Mouse (Mus musculus): Measurements from ENCODE around the gene Asap2. TPM values are rescaled to one million over a fixed set of nuclear protein-coding genes. Genes with fewer than 3 reads are reported as not detected.

Gene Asap2
- polyA plus RNA-seq, 1 experiment: 0.77 TPM

DNA sequence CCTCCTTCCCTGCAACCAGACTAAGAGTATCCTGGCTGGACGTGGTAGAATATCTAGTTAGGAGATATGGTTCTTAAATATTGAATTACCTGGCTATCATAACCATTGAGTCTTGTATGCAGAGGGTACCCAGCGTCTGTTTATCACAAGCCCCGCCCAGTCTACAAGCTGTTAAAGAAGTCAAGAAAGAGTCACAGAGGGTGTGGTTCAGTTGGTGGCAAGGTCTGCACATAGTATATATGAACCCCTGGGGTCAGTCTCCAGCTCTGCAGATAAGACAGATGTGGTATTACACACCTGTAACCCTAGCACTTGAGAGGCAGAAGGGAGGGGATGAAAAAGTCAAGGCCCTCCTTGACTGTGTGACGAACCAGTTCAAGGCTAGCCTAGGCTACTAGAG is 215.5 kb downstream of the Asap2 start:
- no peak for TF ChIP-seq POLR2A (IDR thresholded peaks at IDR 0.05; ENCODE audit: control insufficient read depth, low read depth, low read length)
- no peak for TF ChIP-seq CTCF (IDR thresholded peaks at IDR 0.05; ENCODE audit: control insufficient read depth, insufficient read depth, insufficient replicate concordance, low read depth, low read length)
- Histone ChIP-seq H3K4me3 (ENCODE audit: control insufficient read depth, low read depth, low read length) (no peak overlapping the region), H3K27ac (ENCODE audit: control insufficient read depth, insufficient read depth, low read depth, low read length) (no peak overlapping the region), H3K36me3 (ENCODE audit: control insufficient read depth, insufficient read depth, low read length) (no peaks in the 10 kb centered on the region), H3K4me1 (ENCODE audit: control insufficient read depth, insufficient read depth, low read length) (no peaks in the 10 kb centered on the region), H3K27me3 (ENCODE audit: control insufficient read depth, insufficient read depth, low read length) (no peaks in the 10 kb centered on the region)

- Histone ChIP-seq H3K27me3 (ENCODE audit: control insufficient read depth, insufficient read depth, low read length) (no peaks in the 10 kb centered on the region), H3K4me1 (ENCODE audit: control insufficient read depth, insufficient read depth, low read length) (no peaks in the 10 kb centered on the region), H3K36me3 (ENCODE audit: control insufficient read depth, insufficient read depth, low read length) (no peaks in the 10 kb centered on the region), H3K27ac (ENCODE audit: control insufficient read depth, insufficient read depth, low read depth, low read length) (no peak overlapping the region), H3K4me3 (ENCODE audit: control insufficient read depth, low read depth, low read length) (no peak overlapping the region)
- TF ChIP-seq POLR2A (IDR thresholded peaks at IDR 0.05; ENCODE audit: control insufficient read depth, low read depth, low read length) (no peak), CTCF (IDR thresholded peaks at IDR 0.05; ENCODE audit: control insufficient read depth, insufficient read depth, insufficient replicate concordance, low read depth, low read length) (no peak)
Measured at GRCm38 (mm10) chr12:21207422-21207821, 217.2 kb downstream of the Asap2 start.

DNA sequence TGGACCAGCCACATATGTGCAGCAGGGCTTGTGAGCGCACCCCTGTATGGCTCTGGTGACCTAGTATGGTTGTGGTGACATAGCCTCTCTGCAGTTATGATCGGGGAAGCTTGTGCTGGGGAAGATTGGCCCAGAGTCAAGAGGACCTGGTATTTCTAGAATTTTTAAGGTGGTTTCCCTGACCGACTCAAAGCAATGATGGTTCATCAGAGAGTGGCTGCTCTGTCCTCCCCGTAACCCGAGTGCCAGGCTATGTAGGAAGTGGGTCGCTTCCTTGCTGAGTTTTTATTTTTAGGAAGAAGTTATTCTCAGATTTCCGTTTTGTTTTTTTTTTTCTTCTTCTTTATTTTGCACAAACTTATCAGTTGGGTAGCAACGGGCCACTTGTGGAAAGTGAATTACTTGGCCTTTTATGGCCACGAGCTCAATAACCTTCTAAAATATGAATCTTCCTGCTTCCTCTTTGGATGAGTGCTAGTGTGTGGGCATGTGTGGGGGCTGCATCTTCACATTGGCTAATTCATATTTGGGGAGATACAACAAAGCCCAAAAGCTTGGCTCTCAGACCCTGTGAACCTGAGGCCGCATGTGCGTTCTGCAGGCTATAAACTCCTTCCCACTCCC is 218.0 kb downstream of the Asap2 start:
- Histone ChIP-seq H3K27ac (ENCODE audit: control insufficient read depth, insufficient read depth, low read depth, low read length) (no peak overlapping the region), H3K4me3 (ENCODE audit: control insufficient read depth, low read depth, low read length) (no peak overlapping the region), H3K36me3 (ENCODE audit: control insufficient read depth, insufficient read depth, low read length) (no peaks in the 10 kb centered on the region), H3K27me3 (ENCODE audit: control insufficient read depth, insufficient read depth, low read length) (no peaks in the 10 kb centered on the region), H3K4me1 (ENCODE audit: control insufficient read depth, insufficient read depth, low read length) (no peaks in the 10 kb centered on the region)
- TF ChIP-seq CTCF (IDR thresholded peaks at IDR 0.05; ENCODE audit: control insufficient read depth, insufficient read depth, insufficient replicate concordance, low read depth, low read length) (no peak), POLR2A (IDR thresholded peaks at IDR 0.05; ENCODE audit: control insufficient read depth, low read depth, low read length) (no peak)

- no peaks in the 10 kb centered on the region for H3K4me1 ChIP-seq (ENCODE audit: control insufficient read depth, insufficient read depth, low read length)
- no peak for TF ChIP-seq CTCF (IDR thresholded peaks at IDR 0.05; ENCODE audit: control insufficient read depth, insufficient read depth, insufficient replicate concordance, low read depth, low read length)
- TF ChIP-seq POLR2A (IDR thresholded peaks at IDR 0.05; ENCODE audit: control insufficient read depth, low read depth, low read length): no peak
- no peak overlapping the region for H3K27ac ChIP-seq (ENCODE audit: control insufficient read depth, insufficient read depth, low read depth, low read length)
- H3K27me3 ChIP-seq (ENCODE audit: control insufficient read depth, insufficient read depth, low read length): no peaks in the 10 kb centered on the region
- no peak overlapping the region for H3K4me3 ChIP-seq (ENCODE audit: control insufficient read depth, low read depth, low read length)
- no peaks in the 10 kb centered on the region for H3K36me3 ChIP-seq (ENCODE audit: control insufficient read depth, insufficient read depth, low read length)
Measured at GRCm38 (mm10) chr12:21209273-21209672, 219.0 kb downstream of the Asap2 start.

- Histone ChIP-seq H3K27me3 (ENCODE audit: control insufficient read depth, insufficient read depth, low read length) (no peaks in the 10 kb centered on the region), H3K4me1 (ENCODE audit: control insufficient read depth, insufficient read depth, low read length) (no peaks in the 10 kb centered on the region), H3K27ac (ENCODE audit: control insufficient read depth, insufficient read depth, low read depth, low read length) (no peak overlapping the region), H3K36me3 (ENCODE audit: control insufficient read depth, insufficient read depth, low read length) (no peaks in the 10 kb centered on the region), H3K4me3 (ENCODE audit: control insufficient read depth, low read depth, low read length) (no peak overlapping the region)
- no peak for TF ChIP-seq POLR2A (IDR thresholded peaks at IDR 0.05; ENCODE audit: control insufficient read depth, low read depth, low read length)
- no peak for TF ChIP-seq CTCF (IDR thresholded peaks at IDR 0.05; ENCODE audit: control insufficient read depth, insufficient read depth, insufficient replicate concordance, low read depth, low read length)
Measured at GRCm38 (mm10) chr12:21212876-21213275, 222.6 kb downstream of the Asap2 start.

GRCm38 (mm10) chr12:21214551-21215165 is 224.4 kb downstream of the Asap2 start:
- TF ChIP-seq CTCF (IDR thresholded peaks at IDR 0.05; ENCODE audit: control insufficient read depth, insufficient read depth, insufficient replicate concordance, low read depth, low read length) (no peak), POLR2A (IDR thresholded peaks at IDR 0.05; ENCODE audit: control insufficient read depth, low read depth, low read length) (no peak)
- Histone ChIP-seq H3K36me3 (ENCODE audit: control insufficient read depth, insufficient read depth, low read length) (no peaks in the 10 kb centered on the region), H3K27ac (ENCODE audit: control insufficient read depth, insufficient read depth, low read depth, low read length) (no peak overlapping the region), H3K27me3 (ENCODE audit: control insufficient read depth, insufficient read depth, low read length) (no peaks in the 10 kb centered on the region), H3K4me1 (ENCODE audit: control insufficient read depth, insufficient read depth, low read length) (no peaks in the 10 kb centered on the region), H3K4me3 (ENCODE audit: control insufficient read depth, low read depth, low read length) (no peak overlapping the region)

DNA sequence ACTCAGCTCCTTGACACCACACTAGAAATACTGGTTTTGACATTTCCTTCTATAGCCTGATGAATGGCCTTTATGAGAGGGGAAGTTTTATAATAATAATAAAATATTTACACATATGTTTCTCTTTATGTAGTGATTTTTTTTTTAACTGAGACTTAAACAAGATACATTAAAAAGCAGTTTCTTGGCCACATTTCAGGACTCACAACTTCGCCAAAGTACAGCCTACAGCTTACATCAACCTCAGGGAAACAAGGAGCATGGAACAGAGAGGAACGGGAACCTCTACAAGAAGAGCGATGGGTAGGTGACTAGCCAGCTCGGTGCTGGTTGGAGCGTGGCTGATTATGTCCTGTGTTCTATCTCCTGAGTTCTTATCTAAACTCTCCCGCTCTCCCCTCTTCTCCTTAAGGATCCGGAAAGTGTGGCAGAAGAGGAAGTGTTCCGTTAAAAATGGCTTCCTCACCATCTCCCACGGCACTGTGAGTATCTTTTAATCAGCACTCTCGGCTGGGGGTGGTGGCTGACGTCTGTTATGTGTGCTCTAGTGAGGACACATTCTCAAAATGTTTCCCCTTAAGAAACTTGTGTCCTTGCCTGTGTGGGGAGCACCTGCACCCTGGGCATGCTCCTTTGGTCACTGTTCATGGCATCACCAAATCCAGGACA is 227.7 kb downstream of the Asap2 start:
- no peak overlapping the region for H3K27ac ChIP-seq (ENCODE audit: control insufficient read depth, insufficient read depth, low read depth, low read length)
- TF ChIP-seq CTCF (IDR thresholded peaks at IDR 0.05; ENCODE audit: control insufficient read depth, insufficient read depth, insufficient replicate concordance, low read depth, low read length): no peak
- no peak for TF ChIP-seq POLR2A (IDR thresholded peaks at IDR 0.05; ENCODE audit: control insufficient read depth, low read depth, low read length)
- H3K4me1 ChIP-seq (ENCODE audit: control insufficient read depth, insufficient read depth, low read length): no peaks in the 10 kb centered on the region; the same call in 1 of the 2 replicates
- no peaks in the 10 kb centered on the region for H3K36me3 ChIP-seq (ENCODE audit: control insufficient read depth, insufficient read depth, low read length)
- no peaks in the 10 kb centered on the region for H3K27me3 ChIP-seq (ENCODE audit: control insufficient read depth, insufficient read depth, low read length)
- H3K4me3 ChIP-seq (ENCODE audit: control insufficient read depth, low read depth, low read length): no peak overlapping the region
